Mouse (Mus musculus) thymus, postnatal 14 days (tissue): ENCODE measurements around the gene Junb.

Source experiments
- DNase-seq: peaks from one replicate; pipeline ENCODE4 v3.0.0; 2021

The Junb gene

GRCm38 (mm10) chr8:84936962-84937546 is 41.5 kb downstream of the Junb start, which contains the start of gene Mast1:
Gene Mast1 (minus strand): TSS chr8:84937359.
- DNase-seq, result peak; percentile 65

- DNase-seq, result no peak
Measured at GRCm38 (mm10) chr8:84936041-84936961, 42.2 kb downstream of the Junb start.

GRCm38 (mm10) chr8:84935489-84935888 is 43.0 kb downstream of the Junb start:
- no peak for DNase-seq

- no peak for DNase-seq
Measured at GRCm38 (mm10) chr8:84934860-84935259, 43.7 kb downstream of the Junb start.

GRCm38 (mm10) chr8:84933767-84934559 is 44.6 kb downstream of the Junb start:
- DNase-seq, result no peak

GRCm38 (mm10) chr8:84930582-84930981 is 47.9 kb downstream of the Junb start:
- no peak for DNase-seq

GRCm38 (mm10) chr8:84928456-84929306 is 49.8 kb downstream of the Junb start:
- DNase-seq, result peak; percentile 68

- no peak for DNase-seq
Measured at GRCm38 (mm10) chr8:84927513-84927912, 51.0 kb downstream of the Junb start.

- DNase-seq, result no peak
Measured at GRCm38 (mm10) chr8:84925557-84925956, 53.0 kb downstream of the Junb start.
